Mouse (Mus musculus) left cerebral cortex, postnatal 14 days (tissue): ENCODE data around the gene Olfr1104. TPM values are rescaled to one million over a fixed set of nuclear protein-coding genes. Genes with fewer than 3 reads are reported as not detected.

Experiments used
- DNase-seq, 2 experiments: peaks; one replicate each; pipeline ENCODE4 v3.0.0; 2021 to 2022; ENCODE audit warnings: low spot score in 2 of 2, mixed read lengths in 1 of 2
- intact Hi-C: fragments of 180-260 bp; cut with DNase I; formaldehyde crosslinking; loops from one replicate; pipeline ENCODE4 v1.15.1; 2025
- long read RNA-seq, 2 experiments: library from polyadenylated mRNA; stranded (forward); transcript quantifications; one replicate each; pipeline ENCODE4 v2.0.0; 2021
- total RNA-seq, 2 experiments: library from RNA; stranded (reverse); gene quantifications; 2 replicates each; pipeline ENCODE4 v1.2.3; 2021

Olfr1104 gene
- not detected for total RNA-seq
- long read RNA-seq, experiment 1: 0 reads
- long read RNA-seq, experiment 2: 0 reads

DNA sequence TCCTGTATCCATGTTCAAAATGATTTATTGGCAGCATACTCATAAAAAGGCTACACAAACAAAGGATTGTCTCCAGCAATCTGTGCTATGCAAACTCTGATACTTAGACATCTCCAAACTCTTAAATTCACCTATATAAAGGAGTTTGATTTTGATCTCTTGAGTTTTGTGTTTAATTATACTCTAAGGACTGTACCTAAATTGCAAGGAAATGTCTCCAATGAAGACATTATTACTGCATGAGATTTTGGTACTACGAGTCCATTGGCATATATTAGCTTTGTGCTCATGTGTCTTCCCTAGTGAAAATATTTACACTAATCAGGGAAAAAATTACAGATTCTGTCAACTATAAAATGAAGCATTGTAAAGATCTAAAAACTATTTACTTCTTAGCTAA lies at the start of gene Olfr1104:
Gene Olfr1104, minus strand, starts transcription at position 101 of the 400 bp plus-strand sequence.
- intact Hi-C loops: no loop called here
- DNase-seq: no peak

DNA sequence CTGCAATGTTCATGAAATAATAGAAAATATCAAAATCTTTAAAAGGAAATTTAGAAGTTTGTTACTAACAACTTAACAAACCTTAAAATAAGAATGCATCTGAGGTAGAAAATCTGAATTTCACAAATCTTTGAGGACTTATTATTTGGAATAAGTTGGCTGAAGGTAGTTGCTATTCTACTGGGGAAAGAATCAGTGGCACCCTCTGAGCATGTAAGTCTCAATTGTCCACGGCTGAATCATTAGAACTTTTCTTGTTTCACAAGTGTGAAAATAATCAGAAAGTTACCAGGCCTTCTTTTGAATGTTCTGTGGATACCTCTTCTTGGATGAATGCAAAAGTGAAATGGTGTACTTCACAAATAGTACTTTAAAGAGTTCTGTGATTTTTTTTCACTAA lies 48.8 kb upstream of the Olfr1104 start, which contains the start of gene Olfr1107:
Gene Olfr1107, minus strand, starts transcription at position 101 of the 400 bp plus-strand sequence.
- DNase-seq: no peak
- intact Hi-C loops: no loop called here

DNA sequence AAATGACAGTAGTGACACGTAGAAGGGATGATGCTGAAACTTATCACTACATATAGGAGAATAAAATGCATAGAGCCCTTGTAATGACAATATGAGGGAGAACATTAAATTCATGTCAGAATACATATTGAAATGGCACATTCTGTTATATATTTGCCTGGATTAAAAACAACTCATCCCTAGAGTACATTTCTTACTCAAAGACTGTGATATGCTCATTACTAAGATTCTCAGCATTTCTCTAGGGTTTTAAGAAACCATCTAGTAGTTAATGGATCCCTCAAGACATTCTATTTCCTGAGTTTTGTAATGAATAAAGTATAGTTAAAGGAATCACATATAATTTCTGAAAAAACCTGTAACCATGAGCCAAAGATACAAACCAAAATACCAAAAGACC lies 25.3 kb upstream of the Olfr1104 start, which contains the start of gene Olfr1106:
Gene Olfr1106, minus strand, starts transcription at position 101 of the 400 bp plus-strand sequence.
- intact Hi-C loops: no loop called here
- no peak for DNase-seq

DNA sequence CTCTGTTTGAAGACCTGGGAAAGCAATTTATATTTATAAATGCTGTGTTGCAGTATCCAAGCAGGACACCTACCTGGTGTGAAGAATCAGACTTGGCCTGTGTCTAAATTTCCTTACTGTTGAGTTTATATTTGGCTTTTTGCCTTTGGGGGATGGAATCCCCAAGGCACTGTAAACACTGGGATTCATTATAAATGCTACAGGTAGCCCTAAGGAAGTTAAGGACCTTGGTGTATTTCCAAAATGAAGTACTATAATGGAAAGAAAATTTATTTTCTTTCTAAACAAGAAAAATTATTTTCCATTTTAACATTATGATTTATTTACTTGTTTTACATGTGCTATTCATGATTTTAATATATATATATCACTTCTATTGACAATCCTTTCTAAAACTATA lies 9.6 kb upstream of the Olfr1104 start, which contains the start of gene Olfr1105:
Gene Olfr1105, minus strand, starts transcription at position 101 of the 400 bp plus-strand sequence.
- no peak for DNase-seq
- intact Hi-C loops: no loop called here

DNA sequence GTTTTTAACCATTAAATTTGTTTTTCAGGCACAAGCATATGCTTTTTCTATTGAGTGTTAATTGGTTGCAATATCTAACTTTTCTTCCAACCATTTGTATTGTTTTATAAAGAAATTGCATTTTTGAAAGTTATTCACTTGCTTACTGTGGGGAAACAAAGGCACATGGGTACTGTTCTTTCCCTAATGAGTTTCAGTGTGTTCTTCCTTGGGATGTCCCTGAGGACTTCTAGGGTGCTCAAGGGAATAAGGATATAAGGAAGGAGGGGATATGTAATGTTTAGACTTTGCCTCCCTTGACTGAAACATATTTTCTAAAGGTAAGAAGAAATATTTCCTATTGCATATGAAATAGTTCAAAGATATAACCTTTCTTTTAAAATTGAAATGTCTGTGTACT lies 28.8 kb downstream of the Olfr1104 start, which contains the start of gene Olfr1102:
Gene Olfr1102, plus strand, starts transcription at position 301 of the 400 bp plus-strand sequence.
- no peak for DNase-seq
- intact Hi-C loops: no loop called here

DNA sequence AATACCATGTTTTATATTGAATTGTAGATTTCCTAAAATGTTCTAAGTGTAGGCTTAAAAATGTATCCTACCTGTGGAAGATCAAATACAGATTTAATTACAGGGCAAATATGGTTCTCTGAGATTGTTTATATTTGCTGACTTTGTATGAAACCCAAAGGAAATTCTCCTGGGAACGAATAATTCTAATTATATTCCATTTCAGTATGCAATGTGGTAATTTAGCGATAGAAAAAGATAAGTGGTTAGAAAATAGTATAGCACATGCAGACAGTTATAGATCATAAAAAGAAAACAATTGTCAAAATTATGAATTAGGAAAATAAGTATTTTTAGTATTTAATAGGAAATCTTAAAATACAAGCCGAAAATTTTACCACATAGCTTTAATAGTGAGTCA lies 35.8 kb downstream of the Olfr1104 start, which contains the start of gene Olfr1101:
Gene Olfr1101, minus strand, starts transcription at position 101 of the 400 bp plus-strand sequence.
- intact Hi-C loops: no loop called here
- DNase-seq: no peak

DNA sequence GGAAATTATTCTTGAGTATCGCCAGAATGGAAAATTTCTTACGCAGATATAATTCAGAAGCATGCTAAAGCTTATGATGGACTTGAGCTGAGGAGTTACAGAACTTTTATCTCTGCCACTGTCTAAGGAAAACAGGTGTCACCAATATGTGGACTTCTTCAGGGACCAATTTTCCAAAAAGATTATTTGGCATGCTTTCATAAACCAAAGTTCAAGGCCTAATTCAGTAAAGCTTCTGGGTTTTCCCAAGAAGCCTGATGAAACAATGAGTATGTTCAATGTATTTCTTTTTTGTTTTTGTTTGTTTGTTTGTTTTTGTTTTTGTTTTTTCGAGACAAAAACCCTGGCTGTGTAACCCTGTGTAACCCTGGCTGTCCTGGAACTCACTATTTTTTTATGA lies 47.0 kb downstream of the Olfr1104 start, which contains the start of gene Olfr1100:
Gene Olfr1100, minus strand, starts transcription at position 101 of the 400 bp plus-strand sequence.
- intact Hi-C loops: no loop called here
- DNase-seq: no peak

Other genes starting within 250 kb of the Olfr1104 start
- not detected for gene Olfr1093, start 244.6 kb downstream of the Olfr1104 start, total RNA-seq
- not detected for gene Olfr141, start 217.1 kb downstream of the Olfr1104 start, total RNA-seq
- not detected for gene Olfr1094, start 202.4 kb downstream of the Olfr1104 start, total RNA-seq
- not detected for gene Olfr1095, start 175.4 kb downstream of the Olfr1104 start, total RNA-seq
- not detected for gene Gm13723, start 152.3 kb downstream of the Olfr1104 start, total RNA-seq
- gene Olfr1097, start 134.9 kb downstream of the Olfr1104 start, total RNA-seq: not detected
- not detected for gene Olfr1098, start 102.5 kb downstream of the Olfr1104 start, total RNA-seq
- not detected for gene Olfr1099, start 66.4 kb downstream of the Olfr1104 start, total RNA-seq
- not detected for gene Olfr1100, start 47.1 kb downstream of the Olfr1104 start, total RNA-seq
- not detected for gene Olfr1101, start 35.9 kb downstream of the Olfr1104 start, total RNA-seq
- not detected for gene Olfr1102, start 28.7 kb downstream of the Olfr1104 start, total RNA-seq
- not detected for gene Olfr1105, start 9.5 kb upstream of the Olfr1104 start, total RNA-seq
- not detected for gene Olfr1106, start 25.2 kb upstream of the Olfr1104 start, total RNA-seq
- not detected for gene Olfr1107, start 48.7 kb upstream of the Olfr1104 start, total RNA-seq
- gene Olfr1109, start 68.9 kb upstream of the Olfr1104 start, total RNA-seq: not detected
- not detected for gene Olfr259, start 87.5 kb upstream of the Olfr1104 start, total RNA-seq
- not detected for gene Olfr1110, start 113.2 kb upstream of the Olfr1104 start, total RNA-seq
- not detected for gene Olfr1111, start 125.5 kb upstream of the Olfr1104 start, total RNA-seq
- not detected for gene Olfr1112, start 160.7 kb upstream of the Olfr1104 start, total RNA-seq
- not detected for gene Olfr1113, start 181.9 kb upstream of the Olfr1104 start, total RNA-seq
- gene Olfr1115, start 220.9 kb upstream of the Olfr1104 start, total RNA-seq: not detected
- not detected for gene Olfr1116, start 240.5 kb upstream of the Olfr1104 start, total RNA-seq